In genomic region chr5:114796299-114797012, GRCm38 (mm10) we compare ENCODE assay signal across 9 mouse cellular contexts. TPM values are rescaled to one million over a fixed set of nuclear protein-coding genes. Genes with fewer than 3 reads are reported as not detected.
A peak's percentile ranks its signal among the peaks of the same experiment; 100 is the strongest.
DNase-seq lines count a peak whose midpoint lies in the region; ATAC-seq and TF ChIP-seq lines count a peak whose summit lies in the region.
"Had no signal": no experiment of that assay in that cellular context is flagged by ENCODE, and none has a peak within 500 bp of the region (broad histone marks: within the 10 kb centered on the region; RNA-seq: fewer than 3 reads in every experiment).

No protein-coding gene starts in this region.

- H3K4me2 ChIP-seq in kidney, embryonic 14.5 days (replicated peaks; ENCODE audit: low read depth, low read length): peak overlapping the region; percentile 48
- peak overlapping the region; percentile 74 for H3K4me2 ChIP-seq in forebrain, embryonic 16.5 days (ENCODE audit: low read length)
- peak overlapping the region; percentile 42 for H3K4me2 ChIP-seq in lung, postnatal 0 days (replicated peaks; ENCODE audit: low read depth, low read length)

- DNase-seq in kidney, postnatal 36 days: no peak
- peak; percentile 57 for DNase-seq in cerebellum, adult 18-20 months
- peak; percentile 73 for DNase-seq in lung, postnatal 0 days (ENCODE audit: low spot score)
- no peak for DNase-seq in spleen, postnatal 14 days (ENCODE audit: low spot score in 2 of 2)
- no peak for DNase-seq in urinary bladder, adult 18-20 months (ENCODE audit: low spot score in 2 of 2)
- no peak for DNase-seq in gastrocnemius, postnatal 14 days

- H3K9me3 ChIP-seq in kidney, embryonic 14.5 days (ENCODE audit: control insufficient read depth, low read length): no peaks in the 10 kb centered on the region
- no peaks in the 10 kb centered on the region for H3K9me3 ChIP-seq in forebrain, embryonic 16.5 days (ENCODE audit: control insufficient read depth, low read length)
- no peaks in the 10 kb centered on the region for H3K9me3 ChIP-seq in lung, postnatal 0 days (ENCODE audit: low read length)

- TF ChIP-seq EP300 in lung, postnatal 0 days (IDR thresholded peaks at IDR 0.05): no peak

- TF ChIP-seq CTCF in lung, postnatal 0 days (IDR thresholded peaks at IDR 0.05): no peak

- H3K27me3 ChIP-seq in kidney, embryonic 14.5 days (ENCODE audit: control insufficient read depth, insufficient read depth, low read length): no peaks in the 10 kb centered on the region
- no peaks in the 10 kb centered on the region for H3K27me3 ChIP-seq in forebrain, embryonic 16.5 days (replicated peaks; ENCODE audit: control insufficient read depth, insufficient read depth, low read length)
- H3K27me3 ChIP-seq in lung, postnatal 0 days (replicated peaks; ENCODE audit: insufficient read depth, low read length): no peaks in the 10 kb centered on the region

- no peak overlapping the region for H3K27ac ChIP-seq in kidney, embryonic 14.5 days (ENCODE audit: low read depth, low read length)
- peak overlapping the region; percentile 76 for H3K27ac ChIP-seq in forebrain, embryonic 16.5 days (ENCODE audit: low read length)
- H3K27ac ChIP-seq in lung, postnatal 0 days (ENCODE audit: low read length): peak overlapping the region; percentile 64

- 7% methylated on average over 39 of the region's 40 CpGs for WGBS in kidney, embryonic 14.5 days
- 3% methylated on average over 40 of the region's 40 CpGs for WGBS in forebrain, embryonic 16.5 days
- WGBS in lung, postnatal 0 days: 28% methylated on average over 38 of the region's 40 CpGs

- peaks cover 57% of the 10 kb centered on the region for H3K36me3 ChIP-seq in kidney, embryonic 14.5 days (ENCODE audit: control insufficient read depth, insufficient read depth, low read length)
- peaks cover 25% of the 10 kb centered on the region for H3K36me3 ChIP-seq in forebrain, embryonic 16.5 days (ENCODE audit: control insufficient read depth, insufficient read depth)
- H3K36me3 ChIP-seq in lung, postnatal 0 days (ENCODE audit: insufficient read depth, low read length): peaks cover 25% of the 10 kb centered on the region

- peaks cover 8% of the 10 kb centered on the region; the same call in 1 of the 2 replicates for H3K4me1 ChIP-seq in kidney, embryonic 14.5 days (ENCODE audit: control insufficient read depth, insufficient read depth, low read length)
- H3K4me1 ChIP-seq in forebrain, embryonic 16.5 days (replicated peaks; ENCODE audit: control insufficient read depth, insufficient read depth, low read length): peaks cover 18% of the 10 kb centered on the region
- peaks cover 18% of the 10 kb centered on the region; the same call in 1 of the 2 replicates for H3K4me1 ChIP-seq in lung, postnatal 0 days (ENCODE audit: insufficient read depth, low read depth, low read length)

- peak; percentile 50; the same call in 1 of the 2 replicates for ATAC-seq in kidney, embryonic 14.5 days (ENCODE audit: low FRiP score, low TSS enrichment)
- ATAC-seq in forebrain, embryonic 16.5 days: peak; percentile 79
- peak; percentile 49 for ATAC-seq in lung, postnatal 0 days

- no peak overlapping the region for H3K9ac ChIP-seq in kidney, embryonic 14.5 days (ENCODE audit: low read depth, low read length)
- H3K9ac ChIP-seq in forebrain, embryonic 16.5 days (replicated peaks; ENCODE audit: low read depth, low read length): peak overlapping the region; percentile 65
- no peak overlapping the region for H3K9ac ChIP-seq in lung, postnatal 0 days (replicated peaks; ENCODE audit: low read depth)

- intact Hi-C loops in gastrocnemius, postnatal 14 days (cut with DNase I; ENCODE audit: low total_unique reads): no loop called here

- H3K4me3 ChIP-seq in kidney, embryonic 14.5 days (ENCODE audit: low read length): peak overlapping the region; percentile 36
- peak overlapping the region; percentile 46 for H3K4me3 ChIP-seq in forebrain, embryonic 16.5 days (replicated peaks; ENCODE audit: low read length)
- H3K4me3 ChIP-seq in lung, postnatal 0 days (ENCODE audit: low read depth, low read length): no peak overlapping the region

RNA-seq across cellular contexts. Expression of gene Git2, which starts 21.1 kb away (rescaled TPM):
- 32.8 and 41.7 TPM in 2 replicates for polyA plus RNA-seq in kidney, embryonic 14.5 days (2014; fragmentation: Nextera tagmentation; extraction: Ambion mirVana)
- polyA plus RNA-seq in forebrain, embryonic 16.5 days (2015; fragmentation: Nextera tagmentation; extraction: Ambion mirVana): 53.9 and 58.5 TPM in 2 replicates
- 36.5 and 39.1 TPM in 2 replicates for polyA plus RNA-seq in lung, postnatal 0 days (2015; fragmentation: Nextera tagmentation; extraction: Ambion mirVana)
- total RNA-seq in gastrocnemius, postnatal 14 days (2021): 10 to 100 TPM; 19.8 to 25.8 TPM

RNA-seq across cellular contexts. Expression of gene Ankrd13a, which starts 22.0 kb away (rescaled TPM):
- polyA plus RNA-seq in kidney, embryonic 14.5 days (2014; fragmentation: Nextera tagmentation; extraction: Ambion mirVana): 37.0 and 67.9 TPM in 2 replicates
- polyA plus RNA-seq in forebrain, embryonic 16.5 days (2015; fragmentation: Nextera tagmentation; extraction: Ambion mirVana): 29.4 and 30.1 TPM in 2 replicates
- 110 and 115 TPM in 2 replicates for polyA plus RNA-seq in lung, postnatal 0 days (2015; fragmentation: Nextera tagmentation; extraction: Ambion mirVana)
- total RNA-seq in gastrocnemius, postnatal 14 days (2021): 10 to 100 TPM; 29.9 to 30.1 TPM

RNA-seq across cellular contexts. Expression of gene 1500011B03Rik, which starts 26.8 kb away (rescaled TPM):
- 128 and 143 TPM in 2 replicates for polyA plus RNA-seq in kidney, embryonic 14.5 days (2014; fragmentation: Nextera tagmentation; extraction: Ambion mirVana)
- 220 and 250 TPM in 2 replicates for polyA plus RNA-seq in forebrain, embryonic 16.5 days (2015; fragmentation: Nextera tagmentation; extraction: Ambion mirVana)
- polyA plus RNA-seq in lung, postnatal 0 days (2015; fragmentation: Nextera tagmentation; extraction: Ambion mirVana): 72.8 and 97.5 TPM in 2 replicates
- 10 to 100 TPM in 1 of 2 experiments, 1 to 10 TPM in 1; 9.4 to 10.5 TPM for total RNA-seq in gastrocnemius, postnatal 14 days (2021)

RNA-seq across cellular contexts. Expression of gene 4930519G04Rik, which starts 57.0 kb away (rescaled TPM):
- polyA plus RNA-seq in kidney, embryonic 14.5 days (2014; fragmentation: Nextera tagmentation; extraction: Ambion mirVana): not detected in 2 replicates
- polyA plus RNA-seq in forebrain, embryonic 16.5 days (2015; fragmentation: Nextera tagmentation; extraction: Ambion mirVana): not detected in 2 replicates
- polyA plus RNA-seq in lung, postnatal 0 days (2015; fragmentation: Nextera tagmentation; extraction: Ambion mirVana): not detected in 2 replicates
- total RNA-seq in gastrocnemius, postnatal 14 days (2021): not detected
- total RNA-seq: left cerebral cortex, postnatal 14 days had no signal

Comparison
In these comparisons a context has a peak if more than half of its experiments do, and no peak if none do; other contexts are left out.
1. DNase-seq: peak in cerebellum, adult 18-20 months (2 of 2) and lung, postnatal 0 days (single experiment); none in kidney, postnatal 36 days (0 of 2), spleen, postnatal 14 days (0 of 2), urinary bladder, adult 18-20 months (0 of 2) and gastrocnemius, postnatal 14 days (single experiment).
2. Peak in every context shown above with its lines, with median percentiles within 50 percentile points of each other: ATAC-seq and H3K4me2 ChIP-seq.